Mouse (Mus musculus): ENCODE measurements around the gene Synm.

Synm gene

DNA sequence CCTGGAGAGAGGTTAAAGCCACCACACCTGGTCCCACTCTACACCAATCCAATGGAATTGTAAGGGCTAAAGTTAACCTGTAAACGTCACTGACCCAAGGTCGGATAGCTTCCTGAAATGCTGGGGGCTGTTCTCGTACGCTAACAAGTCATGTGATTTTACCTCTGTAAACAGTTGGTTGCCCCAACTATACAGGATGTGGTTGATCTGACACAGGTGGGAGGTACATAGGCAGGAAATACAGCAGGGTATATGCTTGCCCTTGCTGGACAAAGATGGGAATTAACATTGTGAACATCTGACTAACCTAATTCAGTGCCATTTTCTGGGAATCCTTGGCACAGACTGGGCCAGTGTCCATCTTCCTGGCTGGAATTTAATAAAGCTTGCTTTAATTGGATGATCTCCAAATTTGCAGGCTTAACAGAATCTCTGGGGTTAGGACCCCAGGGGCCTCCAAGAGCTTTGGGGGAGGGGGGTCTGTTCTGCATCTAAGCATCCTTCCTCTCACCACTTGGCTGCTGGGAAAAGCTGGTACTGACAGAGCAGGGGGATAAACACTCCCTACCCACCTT is 11.7 kb downstream of the Synm start:
- no peak for DNase-seq (ENCODE audit: low spot score)

DNA sequence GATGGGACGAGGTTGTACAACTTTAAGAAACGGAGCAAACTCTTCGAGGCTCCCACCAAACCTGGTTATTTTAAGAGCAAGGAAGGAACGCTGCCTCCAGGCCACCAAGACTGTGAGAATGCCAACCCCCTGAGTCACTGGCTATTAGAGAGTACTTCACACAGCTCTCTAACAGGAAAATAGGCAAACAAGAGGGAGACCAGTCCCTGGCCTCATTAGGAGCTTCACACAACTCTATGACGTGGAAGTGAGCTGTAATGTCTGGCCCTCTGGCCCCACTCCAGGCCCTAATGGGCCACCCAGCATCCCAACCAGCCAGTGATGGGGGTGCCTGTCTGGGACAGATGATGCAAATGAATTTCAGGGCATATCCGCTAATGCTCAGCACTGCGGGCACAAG is 17.8 kb downstream of the Synm start:
- DNase-seq (ENCODE audit: low spot score): no peak

DNA sequence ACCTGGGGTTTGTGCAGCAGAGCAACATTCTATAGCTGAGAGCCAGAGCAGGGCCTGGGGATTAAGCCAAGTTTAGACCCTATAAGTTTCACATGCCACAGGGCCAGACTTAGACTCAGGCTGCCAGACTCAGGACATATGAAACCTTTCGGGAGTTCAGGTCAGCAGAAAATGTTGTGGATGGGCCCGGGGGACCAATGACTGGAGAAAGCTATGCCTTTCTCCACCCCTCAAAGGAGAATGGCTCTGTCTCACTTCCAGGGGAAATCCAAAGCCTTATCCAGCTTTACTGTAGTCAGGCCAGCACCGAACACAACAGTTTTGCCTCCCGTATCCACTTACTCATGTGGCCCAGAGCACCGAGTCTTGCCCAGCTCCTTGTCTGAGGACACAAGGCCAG is 18.7 kb downstream of the Synm start:
- no peak for DNase-seq (ENCODE audit: low spot score)

GRCm38 (mm10) chr7:67740382-67740781 is 19.2 kb downstream of the Synm start:
- DNase-seq (ENCODE audit: low spot score): no peak

- DNase-seq (ENCODE audit: low spot score): no peak
Observed at GRCm38 (mm10) chr7:67732276-67732675, 27.3 kb downstream of the Synm start.

GRCm38 (mm10) chr7:67730431-67731110 is 29.0 kb downstream of the Synm start:
- DNase-seq (ENCODE audit: low spot score): no peak

DNA sequence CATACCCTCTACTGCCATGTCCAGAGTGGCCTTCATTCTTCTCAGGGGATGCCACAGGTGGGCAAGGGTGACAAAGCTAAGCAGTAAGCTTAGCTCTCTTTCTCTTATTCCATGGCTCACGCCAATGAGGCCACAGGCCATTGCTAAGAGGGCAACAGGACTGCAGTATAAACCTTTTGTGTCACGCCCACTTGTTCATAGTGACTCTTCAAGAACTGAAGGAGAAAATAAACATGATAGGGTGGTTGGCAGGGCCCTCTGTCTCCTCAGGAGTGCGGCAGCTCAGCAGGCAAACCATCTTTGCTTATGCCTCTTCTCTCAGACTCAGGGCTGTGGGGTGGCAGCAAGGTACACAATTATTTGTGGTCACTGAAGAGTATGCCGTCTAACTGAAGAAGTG is 30.7 kb downstream of the Synm start:
- DNase-seq (ENCODE audit: low spot score): no peak

DNA sequence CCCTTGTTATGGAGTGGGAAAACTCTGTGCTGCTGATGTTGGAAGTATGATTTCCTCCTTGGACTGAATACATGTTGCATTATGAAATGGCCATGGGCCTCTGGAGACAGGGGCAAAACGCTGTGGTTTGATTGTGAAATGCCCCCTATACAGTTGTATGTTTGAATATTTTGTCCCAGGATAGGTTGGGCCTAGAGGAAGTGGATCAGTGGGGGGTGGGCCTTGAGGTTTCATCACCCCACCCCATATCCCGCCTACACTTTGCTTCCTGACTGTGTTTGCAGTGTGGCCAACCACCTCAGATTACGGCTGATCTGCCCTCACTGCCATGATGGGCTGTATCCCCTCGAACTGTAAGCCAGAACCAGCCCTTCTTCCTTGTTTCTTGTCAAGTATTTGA is 31.3 kb downstream of the Synm start:
- no peak for DNase-seq (ENCODE audit: low spot score)

DNA sequence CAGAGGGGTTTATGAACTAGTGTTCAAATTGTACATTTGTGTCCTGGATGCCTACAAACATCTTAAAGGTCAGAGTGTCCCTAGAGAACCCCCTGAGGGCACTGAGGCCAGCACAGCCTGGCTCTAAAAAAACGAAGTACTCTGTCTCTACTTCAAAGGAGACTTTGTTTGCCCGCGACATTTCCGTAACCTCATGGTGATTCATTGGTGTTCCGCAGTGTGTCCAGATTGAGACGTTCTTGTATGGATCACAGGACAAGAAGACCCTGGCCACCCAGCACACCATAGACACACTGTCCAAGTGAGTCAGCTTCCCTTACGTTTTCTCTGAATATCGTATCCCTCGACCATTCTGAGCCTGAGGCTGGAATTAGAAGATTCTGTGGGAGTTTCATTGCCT is 34.5 kb downstream of the Synm start:
- no peak for DNase-seq (ENCODE audit: low spot score)

GRCm38 (mm10) chr7:67724536-67724935 is 35.0 kb downstream of the Synm start:
- DNase-seq (ENCODE audit: low spot score): no peak

DNA sequence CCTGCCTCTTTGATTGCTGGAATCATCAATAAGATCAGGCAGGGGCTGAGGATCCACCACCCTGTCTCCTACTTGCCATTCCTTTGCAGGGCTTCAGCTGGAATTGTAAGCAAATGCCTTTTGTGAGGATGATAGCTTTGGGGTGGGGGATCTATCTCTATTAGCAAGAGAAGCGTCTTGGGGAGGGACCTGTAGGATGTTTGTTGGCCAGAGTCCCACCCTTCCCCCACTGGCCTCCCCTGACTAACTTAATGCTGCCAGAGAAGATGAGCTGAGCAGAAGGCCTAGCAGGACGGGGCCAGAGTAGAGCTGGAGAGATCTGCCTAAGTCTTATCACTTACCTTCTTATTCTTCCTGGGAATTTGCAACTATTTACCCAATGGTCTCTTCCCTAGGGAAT is 37.4 kb downstream of the Synm start:
- DNase-seq (ENCODE audit: low spot score): no peak

DNA sequence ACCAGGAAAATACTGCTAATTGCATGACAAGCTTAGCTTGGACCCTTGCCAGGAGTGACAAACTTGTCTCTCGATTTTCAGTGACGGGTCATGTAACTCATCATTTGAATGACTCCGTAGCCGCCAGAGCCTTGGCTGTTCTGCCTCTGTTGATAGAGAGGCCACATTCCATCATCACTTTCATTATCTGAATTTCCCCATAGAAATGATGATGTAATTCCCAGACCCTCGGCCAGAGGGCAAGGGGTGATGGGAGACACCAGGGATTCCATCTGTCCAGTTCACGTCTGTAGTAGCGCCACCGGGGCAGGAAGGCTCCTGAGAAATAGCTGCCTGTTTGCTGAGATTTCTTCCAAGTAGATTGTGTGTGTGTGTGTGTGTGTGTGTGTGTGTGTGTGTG is 40.7 kb downstream of the Synm start:
- DNase-seq (ENCODE audit: low spot score): no peak

DNA sequence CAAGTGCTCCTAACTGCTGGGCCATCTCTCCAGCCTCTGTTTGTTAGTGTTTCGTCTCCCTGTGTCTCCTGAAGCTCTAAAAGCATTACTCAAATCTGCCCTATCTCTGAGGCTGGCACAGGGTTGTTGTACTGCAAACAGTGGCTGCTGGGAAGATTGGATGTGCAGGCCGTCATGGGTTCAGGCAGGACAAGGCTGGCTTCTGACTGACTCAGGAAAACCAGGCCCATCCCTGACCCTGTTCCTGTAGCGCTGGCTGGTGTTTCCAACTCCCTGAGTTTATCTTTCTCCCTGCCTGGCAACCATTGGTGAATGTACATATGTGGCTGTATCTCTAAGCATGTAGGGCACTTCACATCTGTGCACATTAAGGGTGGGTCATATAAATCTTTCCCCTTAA is 42.0 kb downstream of the Synm start:
- DNase-seq (ENCODE audit: low spot score): no peak

- no peak for DNase-seq (ENCODE audit: low spot score)
Observed at GRCm38 (mm10) chr7:67716925-67717324, 42.6 kb downstream of the Synm start.

DNA sequence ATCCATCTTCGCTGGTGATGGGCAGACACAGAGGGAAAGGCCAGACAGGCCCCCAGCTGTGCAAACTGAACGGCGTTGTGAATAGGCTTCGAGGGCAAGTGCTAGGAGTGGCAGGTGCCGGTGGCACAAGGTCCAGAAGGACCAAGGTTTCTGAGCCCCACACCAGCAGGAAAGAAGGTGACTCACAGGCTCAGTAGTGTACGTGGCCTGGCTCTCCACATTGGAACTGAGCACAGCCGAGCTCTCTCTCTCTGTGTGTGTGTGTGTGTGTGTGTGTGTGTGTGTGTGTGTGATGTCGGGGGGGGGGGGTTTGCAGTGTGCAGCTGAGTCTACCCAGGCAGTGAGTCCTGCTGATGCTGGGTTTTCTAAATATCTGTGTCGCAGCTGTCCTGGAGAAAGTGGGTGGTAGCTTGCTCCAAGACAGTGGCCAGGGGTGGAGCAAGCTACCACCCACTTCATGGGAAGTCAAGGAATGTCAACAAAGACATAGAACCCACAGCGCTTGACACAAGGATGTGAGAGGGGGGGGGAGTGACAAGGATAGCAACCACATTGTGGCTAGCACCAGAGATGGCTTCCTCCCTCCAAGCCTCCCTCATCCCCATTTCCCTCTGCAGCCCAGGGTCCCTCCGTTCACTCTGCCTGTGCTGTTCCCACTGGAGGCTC is 43.2 kb downstream of the Synm start:
- no peak for DNase-seq (ENCODE audit: low spot score)

- DNase-seq (ENCODE audit: low spot score): no peak
Observed at GRCm38 (mm10) chr7:67715176-67715575, 44.4 kb downstream of the Synm start.

DNA sequence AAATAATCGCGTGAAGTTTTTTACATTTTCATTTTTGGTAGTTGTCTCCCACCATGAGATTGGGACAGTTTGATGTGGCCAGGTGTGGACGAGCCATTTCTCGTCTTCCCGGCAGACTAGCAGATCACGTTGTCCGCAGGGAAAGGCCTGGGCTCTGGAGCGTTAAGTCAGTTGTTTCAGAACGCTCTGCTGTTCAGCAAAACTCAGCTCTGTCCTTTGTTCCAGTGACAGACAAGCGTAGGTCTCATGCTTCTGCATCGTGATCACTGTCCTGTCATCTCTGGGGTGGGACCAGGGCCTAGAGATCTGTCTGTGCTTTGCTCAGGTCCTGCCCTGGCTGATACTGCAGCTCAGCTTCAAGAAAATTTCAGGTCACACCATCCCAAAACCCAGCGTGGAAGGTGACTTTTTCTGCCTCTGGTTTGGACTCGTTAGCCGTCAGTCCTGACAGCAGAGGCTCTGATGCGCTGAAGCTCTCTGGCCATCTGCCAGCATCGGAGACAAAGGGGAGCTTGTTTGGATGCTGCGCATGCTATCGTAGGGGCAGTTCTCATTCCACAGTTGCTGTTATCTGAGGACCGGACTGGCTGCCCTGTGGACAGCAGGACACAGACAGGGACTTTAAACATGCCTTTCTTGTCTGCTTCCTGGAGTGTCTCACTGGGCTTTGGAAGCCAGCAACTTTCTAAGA is 45.6 kb downstream of the Synm start:
- DNase-seq (ENCODE audit: low spot score): peak; percentile 53

DNA sequence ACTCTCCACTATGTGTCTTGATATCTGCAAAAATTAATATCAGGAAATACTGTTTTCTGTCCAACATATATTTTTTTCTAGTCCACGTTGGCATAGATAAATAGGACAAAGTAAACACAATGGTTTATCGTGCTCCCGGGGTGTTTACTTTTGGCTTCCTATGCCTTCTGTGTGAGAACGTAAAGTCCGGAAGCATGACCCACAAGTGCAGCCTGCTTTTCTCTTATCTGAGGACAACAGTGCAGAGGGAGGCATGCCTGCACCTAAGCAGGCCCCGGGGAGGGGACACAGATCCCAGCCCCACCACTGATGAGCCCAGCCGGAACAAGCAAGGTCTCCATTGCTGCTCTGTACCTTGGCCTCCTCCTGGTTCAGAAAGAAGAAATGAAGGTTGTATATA is 49.3 kb downstream of the Synm start:
- no peak for DNase-seq (ENCODE audit: low spot score)

- DNase-seq (ENCODE audit: low spot score): no peak
Observed at GRCm38 (mm10) chr7:67708160-67708559, 51.4 kb downstream of the Synm start.

GRCm38 (mm10) chr7:67701252-67701914 is 58.2 kb downstream of the Synm start:
- no peak for DNase-seq (ENCODE audit: low spot score)

GRCm38 (mm10) chr7:67700846-67701245 is 58.7 kb downstream of the Synm start:
- no peak for DNase-seq (ENCODE audit: low spot score)

- no peak for DNase-seq (ENCODE audit: low spot score)
Observed at GRCm38 (mm10) chr7:67699301-67699700, 60.2 kb downstream of the Synm start.

Data from left cerebral cortex, adult 11 months (tissue).